Mouse (Mus musculus): ENCODE measurements around the gene Rapgef2.

GRCm38 (mm10) chr3:79206524-79206923, 79.8 kb downstream of the Rapgef2 start:
- TF ChIP-seq CTCF (IDR thresholded peaks at IDR 0.05; ENCODE audit: borderline replicate concordance, extremely low read depth, insufficient read depth, insufficient read length) (no peak), POLR2A (IDR thresholded peaks at IDR 0.05; ENCODE audit: borderline replicate concordance, extremely low read depth, insufficient read depth, insufficient read length, poor library complexity, severe bottlenecking) (no peak)

Measured in brain, embryonic 14.5 days (tissue).